Mouse (Mus musculus) neural tube, embryonic 12.5 days (tissue): ENCODE results near the gene Crisp4. TPM values are rescaled to one million over a fixed set of nuclear protein-coding genes. Genes with fewer than 3 reads are reported as not detected.

Experiments
- ATAC-seq: fragments of 200-750 bp; cut with Nextera tagmentation; 2 replicates; pipeline ENCODE4 v1.8.0; 2017; ENCODE audit warnings: low read depth, mild to moderate bottlenecking, moderate TSS enrichment, moderate library complexity; ENCODE audit not compliant: low FRiP score
- H3K27ac ChIP-seq: fragments of 300-500 bp; sonication (generic); 2 replicates; pipeline ENCODE4 v1.5.1; 2016
- H3K27me3 ChIP-seq: fragments of 300-500 bp; sonication (generic); replicated peaks from 2 replicates; pipeline ENCODE4 v1.6.1; 2016; ENCODE audit warnings: mild to moderate bottlenecking
- H3K36me3 ChIP-seq: fragments of 300-500 bp; sonication (generic); 2 replicates; pipeline ENCODE4 v1.6.1; 2016; ENCODE audit warnings: mild to moderate bottlenecking
- H3K4me1 ChIP-seq: fragments of 300-500 bp; sonication (generic); 2 replicates; pipeline ENCODE4 v1.6.1; 2016
- H3K4me2 ChIP-seq: fragments of 300-500 bp; sonication (generic); replicated peaks from 2 replicates; pipeline ENCODE4 v1.6.1; 2016; ENCODE audit warnings: mild to moderate bottlenecking
- H3K4me3 ChIP-seq: fragments of 300-500 bp; sonication (generic); 2 replicates; pipeline ENCODE4 v1.5.1; 2016
- H3K9ac ChIP-seq: fragments of 300-500 bp; sonication (generic); 2 replicates; pipeline ENCODE4 v1.6.1; 2016; ENCODE audit warnings: mild to moderate bottlenecking
- H3K9me3 ChIP-seq: fragments of 300-500 bp; sonication (generic); 2 replicates; pipeline ENCODE4 v1.6.1; 2016; ENCODE audit warnings: mild to moderate bottlenecking
- WGBS: fragments of 180-500 bp; shearing (Covaris S2); methylation state at CpG from one replicate; pipeline ENCODE4 v1.1.7; 2016; 5-methylcytosine and 5-hydroxymethylcytosine counted together
- polyA plus RNA-seq: library from polyadenylated mRNA; unstranded; fragments of >200 nt; fragmentation: Nextera tagmentation; extraction: Ambion mirVana; gene quantifications from 2 replicates; pipeline ENCODE4 v1.2.1, GENCODE M21; 2016

Gene Crisp4
- polyA plus RNA-seq = not detected in 2 replicates

- Histone ChIP-seq H3K27ac (no peak within 1 kb of the TSS), H3K9ac (no peak within 1 kb of the TSS), H3K4me3 (no peak within 1 kb of the TSS), H3K4me1 (no peaks in the 10 kb centered on the region), H3K36me3 (no peaks in the 10 kb centered on the region), H3K27me3 (no peaks in the 10 kb centered on the region), H3K9me3 (no peaks in the 10 kb centered on the region), H3K4me2 (no peak within 1 kb of the TSS)
- no peak for ATAC-seq
- WGBS = 79% methylated on average over 3 of the region's 3 CpGs
Measured at GRCm38 (mm10) chr1:18145802-18146201, at the start of gene Crisp4. Gene Crisp4 (minus strand): TSS chr1:18145902.

- no peak for ATAC-seq
- Histone ChIP-seq H3K27ac (no peak overlapping the region), H3K36me3 (no peaks in the 10 kb centered on the region), H3K4me3 (no peak overlapping the region), H3K4me1 (no peaks in the 10 kb centered on the region; the same call in 1 of the 2 replicates), H3K4me2 (no peak overlapping the region), H3K9me3 (no peaks in the 10 kb centered on the region), H3K9ac (no peak overlapping the region), H3K27me3 (no peaks in the 10 kb centered on the region)
- whole genome bisulfite sequencing = 28% methylated on average over 4 of the region's 4 CpGs
Measured at GRCm38 (mm10) chr1:18191719-18192118, 46.0 kb upstream of the Crisp4 start.

GRCm38 (mm10) chr1:18190714-18191712, 45.3 kb upstream of the Crisp4 start:
- WGBS = 0% methylated on average over 1 of the region's 1 CpGs

GRCm38 (mm10) chr1:18181167-18181566, 35.5 kb upstream of the Crisp4 start:
- WGBS = 86% methylated on average over 3 of the region's 3 CpGs
- Histone ChIP-seq H3K36me3 (no peaks in the 10 kb centered on the region), H3K27ac (no peak overlapping the region), H3K27me3 (no peaks in the 10 kb centered on the region), H3K9me3 (no peaks in the 10 kb centered on the region), H3K9ac (no peak overlapping the region), H3K4me1 (no peaks in the 10 kb centered on the region), H3K4me3 (no peak overlapping the region), H3K4me2 (no peak overlapping the region)
- ATAC-seq = no peak

More at GRCm38 (mm10) chr1:18190714-18191712, 45.3 kb upstream of the Crisp4 start:
- no peak for ATAC-seq
- Histone ChIP-seq H3K9ac (no peak overlapping the region), H3K4me1 (no peaks in the 10 kb centered on the region; the same call in 1 of the 2 replicates), H3K27me3 (no peaks in the 10 kb centered on the region), H3K9me3 (no peaks in the 10 kb centered on the region), H3K36me3 (no peaks in the 10 kb centered on the region), H3K4me3 (no peak overlapping the region), H3K27ac (no peak overlapping the region), H3K4me2 (no peak overlapping the region)

GRCm38 (mm10) chr1:18170573-18170972, 24.9 kb upstream of the Crisp4 start:
- Histone ChIP-seq H3K36me3 (no peaks in the 10 kb centered on the region), H3K4me1 (no peaks in the 10 kb centered on the region), H3K4me2 (no peak overlapping the region), H3K9me3 (no peaks in the 10 kb centered on the region), H3K4me3 (no peak overlapping the region), H3K27ac (no peak overlapping the region), H3K9ac (no peak overlapping the region), H3K27me3 (no peaks in the 10 kb centered on the region)
- ATAC-seq = no peak
- 87% methylated on average over 4 of the region's 4 CpGs for WGBS

- no peaks in the 10 kb centered on the region for H3K36me3 ChIP-seq
- H3K27me3 ChIP-seq = no peaks in the 10 kb centered on the region
- H3K9ac ChIP-seq = no peak overlapping the region
- no peak overlapping the region for H3K27ac ChIP-seq
- peak; percentile 66; the same call in 1 of the 2 replicates for ATAC-seq
- 47% methylated on average over 1 of the region's 1 CpGs for WGBS
- H3K4me2 ChIP-seq = no peak overlapping the region
- H3K9me3 ChIP-seq = no peaks in the 10 kb centered on the region
- H3K4me1 ChIP-seq = no peaks in the 10 kb centered on the region
- H3K4me3 ChIP-seq = no peak overlapping the region
Measured at GRCm38 (mm10) chr1:18168261-18168660, 22.6 kb upstream of the Crisp4 start.

GRCm38 (mm10) chr1:18159082-18159481, 13.4 kb upstream of the Crisp4 start:
- Histone ChIP-seq H3K9me3 (no peaks in the 10 kb centered on the region), H3K4me3 (no peak overlapping the region), H3K4me1 (no peaks in the 10 kb centered on the region), H3K36me3 (no peaks in the 10 kb centered on the region), H3K27me3 (no peaks in the 10 kb centered on the region), H3K9ac (no peak overlapping the region), H3K4me2 (no peak overlapping the region), H3K27ac (no peak overlapping the region)
- ATAC-seq = no peak
- WGBS = 87% methylated on average over 6 of the region's 6 CpGs

GRCm38 (mm10) chr1:18148211-18148610, 2.5 kb upstream of the Crisp4 start:
- no peak overlapping the region for H3K4me3 ChIP-seq
- no peak overlapping the region for H3K4me2 ChIP-seq
- H3K27me3 ChIP-seq = no peaks in the 10 kb centered on the region

GRCm38 (mm10) chr1:18131691-18132090, 14.0 kb downstream of the Crisp4 start:
- WGBS = 63% methylated on average over 4 of the region's 4 CpGs
- no peak for ATAC-seq
- Histone ChIP-seq H3K4me1 (no peaks in the 10 kb centered on the region), H3K36me3 (no peaks in the 10 kb centered on the region), H3K9ac (no peak overlapping the region), H3K4me2 (no peak overlapping the region), H3K27me3 (no peaks in the 10 kb centered on the region), H3K9me3 (no peaks in the 10 kb centered on the region), H3K4me3 (no peak overlapping the region), H3K27ac (no peak overlapping the region)

More at GRCm38 (mm10) chr1:18148211-18148610, 2.5 kb upstream of the Crisp4 start:
- Histone ChIP-seq H3K27ac (no peak overlapping the region), H3K9ac (no peak overlapping the region), H3K36me3 (no peaks in the 10 kb centered on the region), H3K9me3 (no peaks in the 10 kb centered on the region; the same call in 1 of the 2 replicates), H3K4me1 (no peaks in the 10 kb centered on the region)
- ATAC-seq = no peak

GRCm38 (mm10) chr1:18129983-18130382, 15.7 kb downstream of the Crisp4 start:
- no peak for ATAC-seq
- Histone ChIP-seq H3K4me1 (no peaks in the 10 kb centered on the region), H3K4me2 (no peak overlapping the region), H3K27me3 (no peaks in the 10 kb centered on the region), H3K27ac (no peak overlapping the region), H3K9ac (no peak overlapping the region), H3K9me3 (no peaks in the 10 kb centered on the region), H3K4me3 (no peak overlapping the region), H3K36me3 (no peaks in the 10 kb centered on the region)
- 76% methylated on average over 4 of the region's 4 CpGs for WGBS

GRCm38 (mm10) chr1:18106720-18107355, 38.9 kb downstream of the Crisp4 start:
- ATAC-seq = peak; percentile 54; the same call in 1 of the 2 replicates
- no peak overlapping the region for H3K4me2 ChIP-seq

GRCm38 (mm10) chr1:18105866-18106529, 39.7 kb downstream of the Crisp4 start:
- Histone ChIP-seq H3K27me3 (peaks cover 9% of the 10 kb centered on the region; the same call in 1 of the 2 replicates), H3K36me3 (no peaks in the 10 kb centered on the region), H3K4me2 (no peak overlapping the region), H3K27ac (no peak overlapping the region), H3K9ac (no peak overlapping the region), H3K4me3 (no peak overlapping the region), H3K4me1 (no peaks in the 10 kb centered on the region), H3K9me3 (no peaks in the 10 kb centered on the region)
- 46% methylated on average over 5 of the region's 5 CpGs for WGBS
- peak; percentile 78 for ATAC-seq

More at GRCm38 (mm10) chr1:18106720-18107355, 38.9 kb downstream of the Crisp4 start:
- Histone ChIP-seq H3K9me3 (no peaks in the 10 kb centered on the region), H3K27ac (no peak overlapping the region), H3K4me1 (no peaks in the 10 kb centered on the region), H3K9ac (no peak overlapping the region), H3K4me3 (no peak overlapping the region), H3K36me3 (no peaks in the 10 kb centered on the region), H3K27me3 (peaks cover 9% of the 10 kb centered on the region; the same call in 1 of the 2 replicates)
- 39% methylated on average over 5 of the region's 5 CpGs for WGBS
